Mouse (Mus musculus) testis, postnatal 10 days (tissue): ENCODE data around the gene Mafk.

Experiments
- DNase-seq: peaks from one replicate; pipeline ENCODE4 v3.0.0; 2021; ENCODE audit warnings: low spot score

The Mafk gene

GRCm38 (mm10) chr5:139796900-139797299, 5.6 kb downstream of the Mafk start:
- DNase-seq = peak; percentile 84

DNA sequence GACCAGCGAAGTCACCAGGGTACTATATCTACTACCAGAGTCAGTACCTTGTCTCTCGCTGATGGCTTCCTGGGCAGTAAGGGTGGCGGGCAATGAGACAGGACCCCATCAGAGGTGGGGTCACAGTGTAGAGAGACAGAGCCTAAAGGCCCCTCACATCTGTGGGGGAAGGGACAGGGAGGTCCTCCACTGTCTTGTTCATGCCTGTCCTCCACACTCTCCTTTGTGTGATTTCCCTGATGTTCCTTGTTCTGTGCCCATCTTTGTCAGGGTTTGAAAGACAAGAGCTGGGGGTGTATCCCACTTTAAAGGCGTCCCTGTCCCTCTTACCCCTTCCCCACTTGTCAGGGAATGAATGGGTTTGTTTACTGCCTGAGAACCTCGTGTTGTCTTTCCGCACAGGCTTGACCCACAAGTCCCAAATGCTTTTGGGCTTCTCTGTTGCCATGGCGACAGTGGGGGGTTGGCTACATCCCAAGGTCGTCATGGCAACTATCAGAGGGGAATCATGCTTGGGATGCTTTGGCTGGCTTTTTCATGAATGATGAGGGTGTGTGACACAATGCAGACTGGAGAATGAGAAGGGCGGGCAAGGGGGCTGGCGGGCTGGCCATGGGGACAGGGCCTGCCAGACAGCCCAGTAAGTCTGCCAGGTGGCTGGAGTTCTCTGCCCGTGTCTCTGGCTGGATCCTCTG, 6.3 kb downstream of the Mafk start:
- peak; percentile 94 for DNase-seq

DNA sequence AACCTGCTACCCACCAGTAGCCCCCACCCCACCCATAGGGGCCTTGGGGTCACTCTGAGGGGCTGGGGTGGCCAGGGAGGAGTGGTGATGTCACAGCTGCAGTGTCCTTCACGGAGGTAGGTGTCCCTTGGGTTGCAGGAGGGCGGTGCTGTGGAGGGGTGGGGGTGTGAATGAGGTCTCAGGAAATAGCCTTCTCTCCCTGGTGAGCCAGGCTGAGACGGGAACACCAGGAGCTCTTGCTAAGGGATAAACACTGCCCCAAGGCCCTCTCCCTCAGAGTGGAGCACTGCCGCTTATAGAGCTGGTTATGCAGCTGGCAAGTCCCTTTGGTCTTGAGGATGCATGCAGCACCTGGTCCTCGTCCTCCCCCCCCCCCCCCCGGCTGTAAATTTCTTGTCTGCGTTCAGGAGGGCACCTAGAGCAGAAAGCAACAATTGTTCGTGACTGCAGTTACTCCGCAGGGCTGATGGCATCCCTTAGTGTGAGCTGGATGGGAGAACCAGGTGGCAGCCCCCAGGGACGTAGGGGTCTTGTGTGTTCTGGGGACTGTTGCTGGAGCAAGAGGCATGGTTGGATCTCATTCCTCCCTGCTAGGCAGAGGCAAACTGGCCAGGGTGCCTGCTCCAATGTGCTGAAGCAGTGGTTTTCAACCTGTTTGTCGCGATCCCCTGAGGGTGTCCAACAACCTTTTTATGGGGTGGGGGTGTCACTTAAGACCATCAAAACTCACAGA, 7.0 kb downstream of the Mafk start:
- DNase-seq = no peak

GRCm38 (mm10) chr5:139799041-139799440, 7.7 kb downstream of the Mafk start:
- no peak for DNase-seq

- no peak for DNase-seq
Observed at GRCm38 (mm10) chr5:139799801-139800590, 8.7 kb downstream of the Mafk start.

- no peak for DNase-seq
Observed at GRCm38 (mm10) chr5:139801231-139801630, 9.9 kb downstream of the Mafk start.

- DNase-seq = peak; percentile 56
Observed at GRCm38 (mm10) chr5:139801880-139802279, 10.6 kb downstream of the Mafk start.

DNA sequence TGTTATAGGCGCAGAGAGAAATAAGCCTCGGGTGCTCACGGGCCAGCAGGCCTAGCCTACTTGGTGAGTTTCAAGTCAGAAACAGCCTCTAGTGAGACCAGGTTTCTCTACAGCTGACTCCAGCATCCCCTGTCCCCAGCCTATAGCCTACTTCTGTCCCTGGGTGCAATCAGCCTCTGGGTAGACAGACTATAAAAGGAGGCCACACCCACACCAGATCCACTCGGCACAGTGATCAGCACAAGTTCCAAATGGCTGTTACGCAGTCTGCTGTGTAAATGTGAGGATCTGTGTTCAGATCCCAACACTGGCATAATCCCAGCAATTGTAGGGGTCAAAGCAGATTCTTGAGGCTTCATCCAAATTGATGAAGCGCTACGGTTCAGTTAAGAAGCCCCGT, 11.9 kb downstream of the Mafk start:
- peak; percentile 43 for DNase-seq

DNA sequence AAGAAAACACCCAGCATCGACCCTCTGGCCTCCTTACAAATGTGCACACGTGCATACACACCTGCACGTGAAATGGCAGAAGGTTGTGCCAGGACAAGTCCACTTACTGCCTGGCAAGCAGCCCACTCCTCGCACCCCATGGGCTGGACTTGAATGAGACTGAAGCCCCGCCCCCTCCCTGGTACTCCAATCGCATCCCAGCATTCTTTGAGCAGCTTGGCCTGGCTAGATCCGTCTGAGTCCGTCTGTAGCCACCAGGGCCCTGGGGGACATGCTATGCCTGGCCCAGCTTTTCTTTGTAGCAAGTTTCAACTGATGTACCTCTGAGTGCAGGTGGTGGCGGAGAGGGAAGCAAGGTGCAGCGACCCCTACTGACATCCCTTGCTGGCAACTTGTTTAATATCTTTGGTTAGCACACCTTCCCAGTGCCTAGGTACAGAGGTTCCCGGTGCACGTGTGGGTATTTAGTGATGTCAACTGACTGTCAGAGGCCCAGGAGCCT, 12.3 kb downstream of the Mafk start:
- DNase-seq = peak; percentile 93

DNA sequence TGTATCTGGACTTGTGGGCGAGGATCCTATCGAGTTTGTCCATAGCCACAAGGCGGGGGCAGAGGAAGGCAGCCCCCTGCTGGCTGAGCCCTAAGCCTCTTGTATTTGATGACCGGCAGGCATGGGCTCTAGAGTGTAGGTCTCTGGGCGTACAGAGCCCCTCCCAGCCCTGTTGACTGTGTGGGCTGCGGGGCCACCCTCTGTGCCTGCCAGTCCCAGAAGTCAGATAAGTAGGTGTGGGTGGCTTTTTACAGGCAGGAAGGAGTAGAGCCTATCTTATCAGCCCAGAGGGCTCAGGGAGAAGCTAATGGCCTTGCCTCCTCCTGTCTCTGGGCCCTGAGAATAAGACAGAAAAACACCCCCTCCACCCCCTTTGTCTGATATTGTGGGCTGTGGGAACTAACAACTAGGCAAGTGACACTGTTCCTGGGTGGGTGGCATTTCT, 12.8 kb downstream of the Mafk start:
- peak; percentile 76 for DNase-seq

DNA sequence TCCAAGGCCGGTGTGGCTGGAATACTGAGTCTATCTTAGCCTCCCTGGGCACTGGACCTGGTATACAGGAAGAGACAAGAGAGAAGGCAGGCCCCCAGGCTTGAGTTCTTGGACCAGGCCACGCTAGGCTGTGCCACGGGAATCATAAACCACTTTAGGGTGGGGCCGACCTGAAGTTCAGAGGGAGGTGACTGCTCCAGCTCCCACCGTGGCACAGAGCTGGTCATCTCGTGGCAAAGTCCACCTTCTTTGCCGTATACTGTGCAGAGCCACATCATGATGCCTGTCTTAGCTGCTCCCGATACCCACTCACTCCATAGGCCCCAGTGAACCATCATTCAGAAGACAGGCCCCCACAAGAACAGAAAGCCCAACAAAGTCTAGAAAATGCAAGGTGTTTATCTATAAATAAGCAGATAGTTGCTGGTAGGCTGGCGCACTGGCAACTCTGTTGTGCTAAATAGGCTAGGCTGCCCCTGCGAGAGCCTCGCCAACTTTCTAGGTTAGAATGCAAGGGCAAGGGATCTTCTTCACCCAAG, 13.3 kb downstream of the Mafk start:
- peak; percentile 64 for DNase-seq

DNA sequence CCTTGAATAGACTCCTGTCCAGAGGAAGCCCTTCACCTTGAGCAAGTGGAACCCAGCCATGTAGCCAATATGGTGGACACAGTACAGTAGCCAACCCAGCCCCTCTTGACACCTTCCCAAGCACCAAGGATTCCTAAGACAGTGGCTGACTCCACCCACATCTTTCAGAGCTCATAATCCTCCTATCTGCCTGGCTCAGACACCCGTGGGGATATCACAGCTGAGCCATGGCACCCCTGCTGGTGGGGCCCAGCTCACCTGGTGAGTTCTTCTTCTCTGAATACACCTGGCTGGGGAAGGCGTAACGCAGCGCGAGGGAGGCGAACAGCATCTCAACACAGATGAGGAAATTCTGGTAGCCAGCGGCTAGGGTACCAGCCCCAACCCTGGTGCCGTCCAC, 14.6 kb downstream of the Mafk start:
- peak; percentile 48 for DNase-seq

DNA sequence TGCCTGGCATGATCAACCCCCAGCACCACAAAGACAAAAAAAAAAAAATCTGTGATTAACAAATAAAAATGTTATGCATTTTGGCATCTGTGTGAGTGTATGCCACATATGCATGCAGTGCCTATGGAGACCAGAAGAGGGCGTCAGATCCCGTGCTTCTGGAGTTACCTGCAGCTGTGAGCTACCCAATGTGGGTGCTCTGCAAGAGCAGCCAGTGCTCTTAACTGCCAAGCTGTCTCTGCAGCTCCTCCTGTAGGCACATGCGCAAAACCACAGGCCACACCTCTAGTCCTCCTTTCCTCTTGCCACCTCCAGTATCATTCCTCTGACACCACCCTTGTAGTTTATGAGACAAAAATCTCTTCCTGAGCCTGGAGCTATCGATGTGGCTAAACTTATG, 18.1 kb downstream of the Mafk start:
- peak; percentile 73 for DNase-seq

GRCm38 (mm10) chr5:139811677-139812397, 20.5 kb downstream of the Mafk start:
- DNase-seq = peak; percentile 66

DNA sequence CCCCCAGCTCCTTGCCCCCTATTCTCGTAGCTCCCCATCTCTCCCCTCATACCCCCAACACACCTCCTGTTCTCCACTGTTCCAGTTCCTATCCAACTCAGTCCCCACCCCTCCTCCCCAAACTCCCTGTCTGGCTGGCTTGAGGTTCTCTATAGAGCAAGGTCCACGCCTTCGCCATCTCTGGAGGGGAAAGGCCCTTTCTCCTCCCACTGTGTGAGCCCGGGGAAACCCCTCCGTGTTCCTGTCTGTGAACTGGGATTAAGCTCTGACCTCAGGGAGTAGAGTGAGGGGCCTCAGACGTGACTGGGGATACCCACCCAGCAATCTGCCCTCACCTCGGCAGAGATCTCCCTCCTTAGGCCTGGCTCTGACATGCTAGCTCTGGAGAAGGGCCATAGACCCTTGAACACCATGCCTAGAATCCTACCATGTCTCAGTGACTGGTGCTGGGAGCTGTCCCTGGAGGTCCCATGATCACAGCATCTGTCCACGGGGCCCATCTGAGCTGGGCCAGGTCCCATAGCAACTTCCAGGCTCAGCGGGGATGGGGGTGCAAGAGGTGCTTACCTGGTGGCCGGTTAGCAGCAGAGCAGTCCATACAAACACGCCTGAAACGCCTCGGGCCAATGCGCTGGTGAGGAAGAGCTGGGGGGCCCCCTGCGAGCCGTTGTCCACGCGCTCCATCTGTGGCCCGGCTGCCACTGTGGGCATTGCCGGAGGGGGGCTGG, 21.2 kb downstream of the Mafk start:
- no peak for DNase-seq

DNA sequence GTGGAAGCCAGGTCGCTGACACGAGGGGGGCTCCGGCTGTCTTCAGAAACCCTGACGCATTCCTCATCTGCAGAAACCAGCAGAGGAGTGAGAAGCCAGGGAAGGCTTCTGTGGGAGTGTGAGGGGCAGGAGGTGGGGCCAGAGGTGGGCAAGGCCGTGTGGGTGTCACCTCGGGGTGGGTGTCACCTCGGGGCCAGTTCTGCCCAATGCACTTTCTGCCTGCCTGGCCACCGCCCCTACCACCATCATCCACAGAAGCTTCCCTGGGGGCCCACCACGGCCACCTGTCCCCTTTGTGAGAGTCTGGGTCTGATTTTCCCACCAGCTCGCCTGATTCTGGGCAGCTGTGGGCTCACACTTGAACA, 21.8 kb downstream of the Mafk start:
- DNase-seq = peak; percentile 73

GRCm38 (mm10) chr5:139813963-139814381, 22.7 kb downstream of the Mafk start:
- peak; percentile 60 for DNase-seq

- DNase-seq = peak; percentile 81
Observed at GRCm38 (mm10) chr5:139815964-139816363, 24.7 kb downstream of the Mafk start.

DNA sequence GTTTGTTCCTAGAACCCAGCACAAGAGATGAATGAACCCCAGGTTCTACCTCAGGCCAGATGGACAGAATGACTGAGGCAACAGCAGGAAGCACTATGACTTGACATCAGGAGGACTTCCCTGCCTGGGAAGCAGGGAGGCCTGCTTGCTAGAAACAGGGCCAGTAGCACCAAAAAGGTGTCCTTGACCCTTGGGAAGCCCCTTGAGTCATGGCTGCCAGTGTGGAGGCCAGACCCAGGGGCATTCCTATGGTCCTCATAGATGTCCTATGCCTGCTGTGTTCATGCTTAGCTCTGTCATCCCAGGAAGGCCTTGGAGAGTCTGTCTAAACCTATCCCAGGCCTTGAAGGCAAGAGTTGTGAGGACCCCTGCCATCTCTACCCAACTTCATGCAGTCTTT, 25.1 kb downstream of the Mafk start:
- DNase-seq = peak; percentile 43

GRCm38 (mm10) chr5:139817292-139817691, 26.0 kb downstream of the Mafk start:
- peak; percentile 61 for DNase-seq

DNA sequence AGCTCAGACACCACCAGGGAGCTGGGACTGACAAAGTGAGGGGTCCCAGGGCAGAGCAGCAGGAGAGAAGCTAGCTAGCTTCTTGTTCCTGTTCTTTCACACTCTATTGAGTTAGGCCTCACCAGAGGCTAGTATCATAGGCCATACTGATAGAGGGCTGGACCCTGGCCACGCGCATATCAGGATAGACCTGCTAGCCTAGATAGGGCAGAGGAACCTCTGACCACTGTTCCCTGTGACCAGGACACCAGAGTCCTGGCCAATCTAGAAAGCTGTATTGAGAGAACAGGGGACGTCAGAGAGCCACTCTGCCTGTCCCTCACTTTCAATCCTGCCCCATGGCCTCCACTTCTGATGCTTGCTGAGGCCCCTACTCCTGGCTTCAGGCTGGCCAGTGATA, 26.7 kb downstream of the Mafk start:
- DNase-seq = no peak
